Mouse (Mus musculus): ENCODE data around the gene Mst1.

Mst1 gene

GRCm38 (mm10) chr9:108080168-108080567 is at the start of gene Mst1:
Gene Mst1, plus strand, starts transcription at chr9:108080436.
- DNase-seq (ENCODE audit: low read depth, low spot score), result no peak

DNA sequence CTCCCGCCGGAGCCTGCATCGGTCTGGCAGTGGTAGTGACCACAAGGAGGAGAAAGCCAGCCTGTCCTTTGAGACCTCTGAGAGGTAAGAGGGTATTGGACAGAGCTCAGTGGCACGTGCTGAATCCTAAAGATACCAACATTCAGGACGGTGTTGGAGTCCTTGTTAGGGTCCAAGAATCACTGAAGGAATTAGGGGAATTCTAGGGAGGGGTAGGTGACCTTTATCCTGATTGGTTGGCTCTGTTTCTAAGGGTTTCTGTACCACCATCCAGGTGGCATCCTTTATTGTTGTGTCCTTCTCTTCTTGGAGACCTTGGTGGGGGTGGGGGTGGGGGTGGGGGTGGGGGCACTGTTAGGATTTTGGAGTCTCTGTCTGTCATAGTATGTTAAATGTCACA is 48.1 kb upstream of the Mst1 start:
- DNase-seq (ENCODE audit: low read depth, low spot score), result no peak

- no peak for DNase-seq (ENCODE audit: low read depth, low spot score)
Measured at GRCm38 (mm10) chr9:108035331-108036156, 44.7 kb upstream of the Mst1 start.

GRCm38 (mm10) chr9:108044751-108045492 is 35.3 kb upstream of the Mst1 start:
- peak; percentile 44 for DNase-seq (ENCODE audit: low read depth, low spot score)

GRCm38 (mm10) chr9:108046582-108046981 is 33.7 kb upstream of the Mst1 start:
- DNase-seq (ENCODE audit: low read depth, low spot score), result no peak

- no peak for DNase-seq (ENCODE audit: low read depth, low spot score)
Measured at GRCm38 (mm10) chr9:108047601-108048565, 32.4 kb upstream of the Mst1 start.

DNA sequence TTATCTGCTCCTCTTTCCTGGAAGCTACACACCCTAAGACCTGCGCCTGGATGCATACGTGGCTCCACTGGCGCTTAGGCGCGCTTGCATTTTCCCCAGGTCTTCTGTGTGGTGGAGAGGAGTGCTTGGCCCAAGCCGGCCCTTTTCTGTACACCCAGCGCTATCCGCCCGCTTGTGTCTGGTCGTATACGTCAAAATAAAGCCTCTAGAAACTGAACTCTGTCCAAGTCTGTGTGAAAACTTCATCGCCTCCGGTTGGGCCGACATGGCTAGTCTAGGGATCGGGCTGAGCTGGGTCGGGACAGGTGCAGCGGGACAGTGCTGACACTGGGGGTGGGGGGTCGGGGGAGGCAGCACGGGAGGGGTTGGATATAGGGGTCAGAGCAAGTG is 31.7 kb upstream of the Mst1 start:
- peak; percentile 46 for DNase-seq (ENCODE audit: low read depth, low spot score)

DNA sequence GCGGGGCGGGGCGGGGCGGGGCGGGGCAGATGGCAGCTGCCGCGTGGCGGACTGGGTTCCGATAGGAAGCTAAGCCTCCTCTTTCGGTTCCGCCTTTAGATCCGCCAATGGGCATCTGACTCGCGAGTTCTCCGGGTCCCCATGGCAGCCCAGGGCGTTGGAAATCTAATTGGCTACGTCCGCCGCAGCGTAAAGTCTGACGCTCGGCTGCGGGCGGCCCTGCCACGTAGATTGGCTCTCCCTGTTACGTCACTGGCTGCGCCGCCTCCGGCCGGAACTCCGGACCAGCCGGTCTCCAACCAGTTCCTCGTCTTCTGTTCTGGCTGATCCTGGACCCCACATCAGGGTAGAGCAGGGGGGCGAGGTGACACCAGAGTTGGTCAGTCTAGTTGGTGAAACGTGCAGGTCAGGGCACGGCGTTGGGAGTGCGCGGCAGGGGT is 31.2 kb upstream of the Mst1 start, which contains the start of gene Gmppb:
Gene Gmppb, plus strand, starts transcription at position 227 of the 440 bp plus-strand sequence.
- DNase-seq (ENCODE audit: low read depth, low spot score), result peak; percentile 98

DNA sequence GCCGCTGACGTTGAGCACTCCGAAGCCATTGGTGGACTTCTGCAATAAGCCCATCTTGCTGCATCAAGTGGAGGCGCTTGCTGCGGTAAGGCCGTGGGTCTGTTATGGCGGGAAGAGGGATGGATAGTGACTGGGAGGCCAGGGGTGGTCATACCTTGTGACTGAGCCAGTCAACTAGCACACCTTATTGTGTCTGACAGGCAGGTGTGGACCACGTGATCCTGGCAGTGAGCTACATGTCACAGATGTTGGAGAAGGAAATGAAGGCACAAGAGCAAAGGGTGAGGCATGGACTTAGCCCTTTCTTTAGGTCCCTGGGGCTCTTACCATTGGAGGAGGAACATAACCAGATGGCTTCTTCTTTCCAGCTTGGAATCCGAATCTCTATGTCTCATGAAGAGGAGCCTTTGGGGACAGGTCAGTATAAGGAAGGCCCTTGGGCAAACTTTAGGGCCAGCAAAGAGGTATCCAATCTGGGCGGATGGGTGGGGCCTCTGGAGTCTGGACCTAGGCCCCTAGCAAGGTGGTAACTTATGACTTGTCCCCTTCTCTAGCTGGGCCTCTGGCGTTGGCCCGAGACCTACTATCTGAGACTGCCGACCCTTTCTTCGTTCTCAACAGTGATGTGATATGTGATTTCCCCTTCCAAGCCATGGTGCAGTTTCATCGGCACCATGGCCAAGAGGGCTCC is 30.5 kb upstream of the Mst1 start:
- DNase-seq (ENCODE audit: low read depth, low spot score), result peak; percentile 44

DNA sequence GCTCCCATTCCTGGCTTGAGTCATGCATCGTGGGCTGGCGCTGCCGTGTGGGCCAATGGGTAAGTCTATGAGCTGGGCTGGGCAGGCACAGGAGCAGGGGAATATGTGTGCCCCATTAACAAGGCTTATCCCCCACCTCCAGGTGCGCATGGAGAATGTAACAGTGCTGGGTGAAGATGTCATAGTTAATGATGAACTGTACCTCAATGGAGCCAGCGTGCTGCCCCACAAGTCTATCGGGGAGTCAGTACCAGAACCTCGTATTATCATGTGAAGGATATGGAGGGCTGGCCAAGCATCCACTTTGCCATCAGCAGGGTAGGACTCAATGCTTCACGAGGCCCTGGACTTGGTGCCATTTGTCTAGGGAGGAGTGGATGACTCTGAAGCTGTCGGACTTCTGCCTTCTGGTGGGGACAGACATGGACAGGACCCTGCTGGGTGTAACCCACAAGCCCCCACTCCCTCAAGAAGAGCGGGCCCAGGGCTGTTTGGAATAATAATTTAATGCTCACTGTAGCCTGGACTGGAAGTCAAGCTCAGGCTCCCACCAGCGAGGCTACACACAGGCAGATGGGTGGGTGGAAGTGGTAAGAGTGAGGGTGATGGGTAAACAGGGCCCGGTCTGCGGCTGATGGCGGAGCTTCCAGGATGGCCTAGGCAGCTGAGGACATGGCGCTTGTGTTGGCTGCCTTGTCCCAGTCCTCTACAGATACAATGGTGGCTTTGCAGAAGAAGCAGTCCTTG is 28.9 kb upstream of the Mst1 start:
- DNase-seq (ENCODE audit: low read depth, low spot score), result no peak

GRCm38 (mm10) chr9:108051931-108052220 is 28.4 kb upstream of the Mst1 start:
- DNase-seq (ENCODE audit: low read depth, low spot score), result no peak

DNA sequence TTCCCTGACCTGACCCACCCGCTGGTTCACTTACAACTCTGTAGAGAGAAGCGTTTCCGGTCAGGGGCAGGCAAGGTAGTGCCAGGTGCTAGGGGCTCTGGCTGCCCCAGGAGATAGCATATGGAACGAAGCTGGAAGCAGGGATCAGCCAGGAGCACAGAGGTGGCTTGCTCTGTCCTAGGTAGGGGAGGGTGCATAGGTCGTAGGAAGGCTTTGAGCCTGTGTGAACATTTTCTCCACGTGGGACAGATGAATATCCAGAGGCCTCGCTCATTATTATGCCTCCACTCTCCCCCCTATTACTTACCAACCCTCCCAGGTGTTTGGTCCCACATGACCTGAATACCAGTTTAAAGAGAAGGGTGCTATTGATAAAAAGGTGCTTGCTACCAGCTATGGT is 27.8 kb upstream of the Mst1 start:
- DNase-seq (ENCODE audit: low read depth, low spot score), result no peak

GRCm38 (mm10) chr9:108052885-108053664 is 27.2 kb upstream of the Mst1 start, which contains the start of gene Amigo3:
Gene Amigo3, plus strand, starts transcription at chr9:108053159.
- DNase-seq (ENCODE audit: low read depth, low spot score), result peak; percentile 98

GRCm38 (mm10) chr9:108053665-108054225 is 26.5 kb upstream of the Mst1 start:
- DNase-seq (ENCODE audit: low read depth, low spot score), result no peak

DNA sequence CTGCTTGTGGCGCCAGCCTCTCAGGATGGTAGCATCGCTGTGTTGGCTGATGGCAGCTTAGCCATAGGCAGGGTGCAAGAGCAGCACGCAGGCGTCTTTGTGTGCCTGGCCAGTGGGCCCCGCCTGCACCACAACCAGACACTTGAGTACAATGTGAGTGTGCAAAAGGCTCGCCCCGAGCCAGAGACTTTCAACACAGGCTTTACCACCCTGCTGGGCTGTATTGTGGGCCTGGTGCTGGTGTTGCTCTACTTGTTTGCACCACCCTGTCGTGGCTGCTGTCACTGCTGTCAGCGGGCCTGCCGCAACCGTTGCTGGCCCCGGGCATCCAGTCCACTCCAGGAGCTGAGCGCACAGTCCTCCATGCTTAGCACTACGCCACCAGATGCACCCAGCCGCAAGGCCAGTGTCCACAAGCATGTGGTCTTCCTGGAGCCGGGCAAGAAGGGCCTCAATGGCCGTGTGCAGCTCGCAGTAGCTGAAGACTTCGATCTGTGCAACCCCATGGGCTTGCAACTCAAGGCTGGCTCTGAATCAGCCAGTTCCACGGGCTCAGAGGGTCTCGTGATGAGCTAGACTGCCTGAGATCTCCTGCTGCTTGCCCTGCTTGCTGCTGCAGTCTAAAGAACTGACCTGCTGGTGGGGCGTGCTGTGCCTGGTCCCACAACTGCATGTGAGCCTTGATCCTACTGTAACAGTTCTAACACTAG is 25.8 kb upstream of the Mst1 start:
- no peak for DNase-seq (ENCODE audit: low read depth, low spot score)

DNA sequence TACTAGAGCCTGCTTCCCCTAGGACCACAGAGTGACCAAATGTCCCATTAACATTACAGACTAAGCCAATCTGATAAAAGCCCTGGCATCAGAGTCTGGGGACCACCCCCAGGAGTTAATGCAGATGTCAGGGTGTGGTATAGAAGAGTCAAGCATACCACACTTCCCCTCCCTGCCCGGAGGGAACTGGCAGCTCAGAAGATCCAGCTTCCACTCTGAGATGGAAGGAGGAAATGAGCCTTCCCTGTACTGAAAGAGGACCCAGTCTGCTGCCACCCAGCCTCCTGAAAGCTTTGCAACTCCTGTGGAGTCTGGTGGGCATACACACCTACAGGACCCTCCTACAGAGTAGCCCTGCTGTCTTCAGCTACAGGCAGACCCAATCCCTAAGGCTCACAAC is 25.2 kb upstream of the Mst1 start:
- DNase-seq (ENCODE audit: low read depth, low spot score), result no peak

GRCm38 (mm10) chr9:108055661-108056237 is 24.5 kb upstream of the Mst1 start:
- DNase-seq (ENCODE audit: low read depth, low spot score), result no peak

All from 3T3-L1 (cell line).